Mouse (Mus musculus) myocyte (in vitro differentiated cells): ENCODE data around the gene Efcab9. TPM values are rescaled to one million over a fixed set of nuclear protein-coding genes. Genes with fewer than 3 reads are reported as not detected.

Experiments
- H3K27me3 ChIP-seq: one replicate; pipeline ENCODE4 v1.6.1; 2011; ENCODE audit not compliant: control insufficient read depth, insufficient read depth, insufficient read length
- H3K36me3 ChIP-seq: one replicate; pipeline ENCODE4 v1.6.1; 2011; ENCODE audit not compliant: control insufficient read depth, insufficient read depth
- H3K4me2 ChIP-seq: one replicate; pipeline ENCODE4 v1.6.1; 2011; ENCODE audit warnings: low read depth, control low read depth
- H3K4me3 ChIP-seq: one replicate; pipeline ENCODE4 v1.5.1; 2011; ENCODE audit warnings: mild to moderate bottlenecking, control low read depth, moderate library complexity
- H3K79me2 ChIP-seq: one replicate; pipeline ENCODE4 v1.6.1; 2011; ENCODE audit not compliant: control insufficient read depth, insufficient read depth
- H3ac ChIP-seq: one replicate; pipeline ENCODE4 v1.6.1; 2011; ENCODE audit not compliant: control insufficient read depth, insufficient read length
- CEBPB ChIP-seq: IDR thresholded peaks from 2 replicates; pipeline ENCODE4 v1.6.1; 2011; ENCODE audit warnings: mild to moderate bottlenecking, moderate library complexity; ENCODE audit not compliant: poor library complexity, insufficient read depth, severe bottlenecking
- E2F4 ChIP-seq: IDR thresholded peaks from one replicate; pipeline ENCODE4 v1.6.1; 2011; ENCODE audit warnings: mild to moderate bottlenecking, control low read depth, moderate library complexity; ENCODE audit not compliant: insufficient read depth
- MAX ChIP-seq: IDR thresholded peaks from one replicate; pipeline ENCODE4 v1.6.1; 2011; ENCODE audit warnings: low read depth, mild to moderate bottlenecking, control low read depth
- MYOD1 ChIP-seq, 3 experiments: IDR thresholded peaks; one replicate each; pipeline ENCODE4 v1.6.1; 2011; ENCODE audit warnings: control low read depth in 2 of 3, low read depth in 2 of 3, mild to moderate bottlenecking in 2 of 3, moderate library complexity in 1 of 3; ENCODE audit not compliant: insufficient read length in 2 of 3, control insufficient read depth in 1 of 3
- MYOG ChIP-seq, 3 experiments: IDR thresholded peaks; one replicate each; pipeline ENCODE4 v1.6.1; 2011; ENCODE audit warnings: control low read depth in 2 of 3, low read depth in 2 of 3, mild to moderate bottlenecking in 2 of 3; ENCODE audit not compliant: insufficient read length in 2 of 3, control insufficient read depth in 1 of 3, insufficient read depth in 1 of 3
- POLR2A ChIP-seq: IDR thresholded peaks from one replicate; pipeline ENCODE4 v1.6.1; 2011; ENCODE audit warnings: low read depth, mild to moderate bottlenecking, control low read depth, moderate library complexity; ENCODE audit not compliant: insufficient read length
- POLR2AphosphoS2 ChIP-seq: IDR thresholded peaks from one replicate; pipeline ENCODE4 v1.6.1; 2011; ENCODE audit warnings: low read depth, control low read depth; ENCODE audit not compliant: insufficient read length
- REST ChIP-seq: IDR thresholded peaks from one replicate; pipeline ENCODE4 v1.6.1; 2011; ENCODE audit warnings: mild to moderate bottlenecking, control low read depth, moderate library complexity; ENCODE audit not compliant: insufficient read depth, insufficient read length
- SRF ChIP-seq: IDR thresholded peaks from one replicate; pipeline ENCODE4 v1.6.1; 2011; ENCODE audit warnings: low read depth; ENCODE audit not compliant: control insufficient read depth, insufficient read length
- TCF12 ChIP-seq: IDR thresholded peaks from one replicate; pipeline ENCODE4 v1.6.1; 2011; ENCODE audit warnings: mild to moderate bottlenecking, control low read depth; ENCODE audit not compliant: poor library complexity, insufficient read depth, severe bottlenecking
- TCF3 ChIP-seq: IDR thresholded peaks from one replicate; pipeline ENCODE4 v1.6.1; 2011; ENCODE audit warnings: low read depth, control low read depth; ENCODE audit not compliant: insufficient read length
- USF1 ChIP-seq: IDR thresholded peaks from one replicate; pipeline ENCODE4 v1.6.1; 2011; ENCODE audit warnings: low read depth, mild to moderate bottlenecking, control low read depth, moderate library complexity
- polyA plus RNA-seq: library from polyadenylated mRNA; unstranded; fragments of >200 nt; fragmentation: generic; extraction: Trizol; gene quantifications from one replicate; pipeline ENCODE4 v1.2.1, GENCODE M21; 2012; ENCODE audit warnings: missing spikeins

The Efcab9 gene
- polyA plus RNA-seq: 0.08 TPM

DNA sequence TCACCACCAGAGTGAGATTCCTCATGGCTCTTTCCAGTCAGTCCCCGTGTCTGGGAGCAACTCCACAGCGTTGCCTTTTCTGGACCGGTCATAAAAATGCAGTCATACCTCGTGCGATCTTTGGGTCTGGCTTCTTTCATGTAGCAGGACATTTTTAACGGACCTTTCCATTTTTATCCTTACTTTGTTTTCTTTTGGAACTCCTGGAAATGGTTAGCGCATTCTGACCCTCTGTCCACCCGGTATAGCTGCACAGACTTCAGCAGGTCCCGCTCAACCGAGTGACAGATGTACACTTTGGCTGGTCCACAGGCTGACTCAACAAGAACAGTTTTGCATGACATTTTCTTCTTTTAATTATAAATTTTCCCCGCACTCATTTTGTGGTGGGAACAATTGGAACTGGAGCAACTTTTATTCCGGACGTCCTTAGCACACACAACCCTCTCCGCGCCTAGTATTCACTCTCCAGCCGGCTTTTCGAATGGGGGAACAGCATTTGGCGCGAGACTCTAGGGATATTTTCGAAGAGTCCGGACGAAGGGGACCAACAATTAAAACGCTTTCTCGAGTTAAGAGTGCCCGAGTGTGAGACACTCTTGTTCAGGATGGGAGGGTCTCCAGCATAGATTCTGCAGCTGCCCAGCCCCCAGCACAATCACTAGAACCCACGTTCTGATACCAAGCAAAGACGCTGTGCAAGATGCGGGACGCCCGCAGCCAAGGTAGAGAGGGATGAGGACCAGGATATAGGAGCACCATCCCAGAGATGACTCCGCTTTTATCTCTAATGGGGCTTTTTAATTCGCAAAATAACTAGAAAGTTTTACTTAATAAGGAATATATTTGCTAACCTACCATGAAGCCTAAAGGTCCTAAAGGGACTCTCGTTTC is at the start of gene Efcab9:
TSS of gene Efcab9 (minus strand) at position 211 of the 894 bp plus-strand sequence.
- no peaks in the 10 kb centered on the region for H3K36me3 ChIP-seq
- H3K4me3 ChIP-seq: peak within 1 kb of the TSS; percentile 90
- peak within 1 kb of the TSS; percentile 49 for H3ac ChIP-seq
- no peaks in the 10 kb centered on the region for H3K27me3 ChIP-seq
- no peak for TF ChIP-seq MYOG (IDR thresholded peaks at IDR 0.05; ENCODE audit: control insufficient read depth in 1 of 3, insufficient read depth in 1 of 3, insufficient read length in 2 of 3, low read depth in 2 of 3)
- TF ChIP-seq TCF12: no peak
- no peak for TF ChIP-seq POLR2A
- no peak for TF ChIP-seq CEBPB
- TF ChIP-seq MYOD1 (IDR thresholded peaks at IDR 0.05; ENCODE audit: control insufficient read depth in 1 of 3, insufficient read length in 2 of 3, low read depth in 2 of 3): no peak
- TF ChIP-seq REST: no peak
- no peak for TF ChIP-seq MAX
- TF ChIP-seq TCF3: no peak
- TF ChIP-seq USF1: no peak
- TF ChIP-seq SRF: no peak
- TF ChIP-seq POLR2AphosphoS2: no peak
- no peak for TF ChIP-seq E2F4
- peak within 1 kb of the TSS; percentile 90 for H3K4me2 ChIP-seq
- H3K79me2 ChIP-seq: peaks cover 31% of the 10 kb centered on the region

DNA sequence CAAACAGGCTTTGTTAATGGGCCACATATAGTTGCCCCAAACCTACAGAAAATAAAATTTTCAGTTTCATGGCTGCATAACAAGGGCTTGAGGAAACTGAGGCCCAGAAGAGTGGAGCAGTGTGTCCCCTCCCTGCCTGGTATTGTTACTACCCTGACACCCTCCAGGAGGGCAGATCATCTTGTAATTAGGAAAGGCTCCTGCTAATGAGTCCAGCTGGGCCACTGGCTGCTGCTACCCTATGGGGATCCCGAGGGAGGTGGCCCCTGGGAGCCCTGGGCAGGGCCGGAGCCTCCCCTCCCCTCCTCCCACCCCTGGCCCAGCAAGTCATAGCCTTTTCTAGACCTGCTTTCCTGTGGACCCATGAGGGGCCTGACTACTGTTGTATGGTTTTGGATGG is 49.1 kb upstream of the Efcab9 start:
- H3K36me3 ChIP-seq: no peaks in the 10 kb centered on the region
- TF ChIP-seq MYOG (IDR thresholded peaks at IDR 0.05; ENCODE audit: control insufficient read depth in 1 of 3, insufficient read depth in 1 of 3, insufficient read length in 2 of 3, low read depth in 2 of 3): no peak
- TF ChIP-seq CEBPB: no peak
- no peak for TF ChIP-seq REST
- H3ac ChIP-seq: no peak overlapping the region
- no peaks in the 10 kb centered on the region for H3K27me3 ChIP-seq
- H3K79me2 ChIP-seq: no peaks in the 10 kb centered on the region
- H3K4me2 ChIP-seq: no peak overlapping the region
- no peak overlapping the region for H3K4me3 ChIP-seq

DNA sequence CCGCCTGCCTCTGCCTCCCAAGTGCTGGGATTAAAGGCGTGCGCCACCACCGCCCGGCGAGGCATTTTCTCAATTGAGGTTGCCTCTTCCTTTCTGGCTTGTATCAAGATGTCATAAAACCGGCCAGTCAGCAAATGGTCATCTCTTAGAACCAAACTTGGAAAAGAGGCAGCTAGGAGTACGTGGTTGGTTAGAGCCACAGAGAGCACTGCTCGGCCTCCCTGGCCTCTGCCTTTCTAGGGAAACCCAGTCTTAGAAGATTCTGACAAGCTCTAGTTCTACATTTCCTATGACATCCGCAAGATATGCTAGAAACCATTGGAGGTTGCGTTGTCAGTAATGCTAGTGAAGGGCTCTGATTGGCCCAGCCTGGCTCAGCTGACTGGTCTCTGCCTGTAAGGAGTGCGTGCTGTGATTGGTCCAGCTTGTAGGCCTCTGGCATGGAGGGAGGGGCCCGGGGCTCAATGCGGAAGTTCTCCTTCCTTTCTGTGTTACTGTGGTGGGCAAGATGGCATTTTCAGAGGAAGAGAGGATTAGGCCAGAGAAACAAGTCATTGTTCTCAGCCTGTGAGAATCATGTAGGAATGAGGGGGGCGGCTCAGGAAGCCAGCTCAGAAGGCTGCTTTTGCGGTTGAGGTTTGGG is 48.5 kb upstream of the Efcab9 start:
- Histone ChIP-seq H3K4me3 (no peak overlapping the region), H3K36me3 (no peaks in the 10 kb centered on the region), H3K27me3 (no peaks in the 10 kb centered on the region), H3ac (no peak overlapping the region), H3K4me2 (no peak overlapping the region), H3K79me2 (no peaks in the 10 kb centered on the region)
- no peak for TF ChIP-seq SRF
- peak; percentile 55 for TF ChIP-seq USF1

DNA sequence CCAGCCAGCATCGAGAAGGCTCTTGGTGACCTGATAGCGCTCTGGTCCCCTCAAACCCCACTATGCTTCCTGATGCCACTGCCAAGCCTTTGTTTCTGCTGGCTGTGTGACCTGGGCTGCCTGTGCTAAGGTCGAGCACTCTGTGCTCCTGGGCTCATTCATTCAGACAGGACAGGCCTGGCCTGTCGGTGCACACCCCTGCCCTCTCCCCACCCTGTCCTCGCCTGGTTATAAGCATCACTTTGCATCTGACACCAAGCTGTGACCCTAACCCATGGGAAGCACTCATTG is 44.8 kb upstream of the Efcab9 start:
- no peak overlapping the region for H3K4me2 ChIP-seq
- no peaks in the 10 kb centered on the region for H3K27me3 ChIP-seq
- no peaks in the 10 kb centered on the region for H3K36me3 ChIP-seq
- no peak overlapping the region for H3K4me3 ChIP-seq
- no peaks in the 10 kb centered on the region for H3K79me2 ChIP-seq
- no peak for TF ChIP-seq TCF3
- TF ChIP-seq CEBPB: no peak
- TF ChIP-seq USF1: no peak
- no peak for TF ChIP-seq MYOD1 (IDR thresholded peaks at IDR 0.05; ENCODE audit: control insufficient read depth in 1 of 3, insufficient read length in 2 of 3, low read depth in 2 of 3)
- no peak for TF ChIP-seq MAX
- no peak overlapping the region for H3ac ChIP-seq

DNA sequence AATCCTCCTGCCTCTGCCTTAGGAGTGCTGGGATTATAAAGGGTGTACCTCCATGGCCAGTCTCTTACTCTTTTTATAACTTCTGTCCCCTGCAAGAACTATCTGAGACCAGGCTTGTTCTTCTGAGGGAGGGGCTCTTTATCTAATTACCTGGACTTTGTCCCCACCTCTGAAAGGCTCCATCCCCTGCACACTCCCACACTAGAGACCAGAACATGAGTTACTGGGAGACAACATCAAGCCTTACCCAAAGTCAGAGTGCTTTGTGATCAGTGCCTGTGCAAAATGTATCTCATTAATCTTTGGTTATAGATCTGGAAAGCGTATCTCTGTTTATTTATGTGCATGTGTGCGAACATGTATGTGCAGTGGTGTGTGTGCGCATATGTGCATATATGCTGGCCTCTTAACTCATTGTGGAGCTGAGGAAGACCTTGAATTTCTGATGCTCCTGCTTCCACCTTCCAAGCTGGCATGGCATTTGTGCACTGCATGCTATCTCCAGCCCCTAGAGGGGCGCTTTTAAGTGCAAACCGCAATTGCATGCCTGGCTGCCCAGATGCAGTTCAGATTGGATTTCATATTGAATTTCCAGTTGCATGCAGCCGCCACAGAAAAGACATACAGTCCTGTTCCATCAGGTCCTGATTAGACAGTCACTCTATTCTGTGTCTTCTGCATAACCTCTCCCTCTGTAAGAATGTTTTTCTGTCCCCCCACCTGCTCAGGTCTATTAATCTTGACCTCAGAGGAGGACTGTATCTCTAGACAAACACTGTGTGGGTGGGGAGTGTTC is 44.3 kb upstream of the Efcab9 start:
- no peak overlapping the region for H3ac ChIP-seq
- no peak for TF ChIP-seq MAX
- no peak for TF ChIP-seq TCF3
- TF ChIP-seq MYOG (IDR thresholded peaks at IDR 0.05; ENCODE audit: control insufficient read depth in 1 of 3, insufficient read depth in 1 of 3, insufficient read length in 2 of 3, low read depth in 2 of 3): no peak
- TF ChIP-seq E2F4: no peak
- TF ChIP-seq USF1: no peak
- TF ChIP-seq REST: no peak
- TF ChIP-seq SRF: no peak
- no peak for TF ChIP-seq CEBPB
- TF ChIP-seq MYOD1 (IDR thresholded peaks at IDR 0.05; ENCODE audit: control insufficient read depth in 1 of 3, insufficient read length in 2 of 3, low read depth in 2 of 3): no peak
- TF ChIP-seq TCF12: no peak
- no peak for TF ChIP-seq POLR2AphosphoS2
- no peak for TF ChIP-seq POLR2A
- no peaks in the 10 kb centered on the region for H3K27me3 ChIP-seq
- no peaks in the 10 kb centered on the region for H3K36me3 ChIP-seq
- H3K4me3 ChIP-seq: no peak overlapping the region
- H3K4me2 ChIP-seq: no peak overlapping the region
- no peaks in the 10 kb centered on the region for H3K79me2 ChIP-seq
